Mouse (Mus musculus) megakaryocyte, embryonic 14.5 days (primary cell): ENCODE data around the gene Adat1. TPM values are rescaled to one million over a fixed set of nuclear protein-coding genes. Genes with fewer than 3 reads are reported as not detected.

ENCODE experiments used
- H3K27me3 ChIP-seq: replicated peaks from 2 replicates; pipeline ENCODE3; 2012; ENCODE audit warnings: inconsistent platforms
- H3K36me3 ChIP-seq: replicated peaks from 2 replicates; pipeline ENCODE3; 2012; ENCODE audit warnings: low read length, inconsistent platforms, mixed read lengths
- H3K4me1 ChIP-seq: 2 replicates; pipeline ENCODE4 v1.6.1; 2012; ENCODE audit warnings: inconsistent platforms
- H3K4me3 ChIP-seq: replicated peaks from 2 replicates; pipeline ENCODE3; 2012; ENCODE audit warnings: moderate library complexity, mild to moderate bottlenecking, inconsistent platforms
- H3K9me3 ChIP-seq: 2 replicates; pipeline ENCODE4 v1.6.1; 2012; ENCODE audit warnings: inconsistent platforms
- FLI1 ChIP-seq: IDR thresholded peaks from 2 replicates; pipeline ENCODE4 v1.6.1; 2012; ENCODE audit warnings: low read length, inconsistent platforms, mixed read lengths
- GATA1 ChIP-seq: IDR thresholded peaks from 3 replicates; pipeline ENCODE4 v1.6.1; 2012; ENCODE audit warnings: mixed read lengths, low read length, inconsistent platforms, borderline replicate concordance
- polyA plus RNA-seq: library from polyadenylated mRNA; stranded (reverse); fragments of >175 nt; gene quantifications from 2 replicates; pipeline ENCODE4 v1.2.3, GENCODE M21; 2012; ENCODE audit warnings: low replicate concordance; ENCODE audit not compliant: insufficient read depth

The Adat1 gene
- polyA plus RNA-seq: 0.40 and 1.5 TPM in 2 replicates

DNA sequence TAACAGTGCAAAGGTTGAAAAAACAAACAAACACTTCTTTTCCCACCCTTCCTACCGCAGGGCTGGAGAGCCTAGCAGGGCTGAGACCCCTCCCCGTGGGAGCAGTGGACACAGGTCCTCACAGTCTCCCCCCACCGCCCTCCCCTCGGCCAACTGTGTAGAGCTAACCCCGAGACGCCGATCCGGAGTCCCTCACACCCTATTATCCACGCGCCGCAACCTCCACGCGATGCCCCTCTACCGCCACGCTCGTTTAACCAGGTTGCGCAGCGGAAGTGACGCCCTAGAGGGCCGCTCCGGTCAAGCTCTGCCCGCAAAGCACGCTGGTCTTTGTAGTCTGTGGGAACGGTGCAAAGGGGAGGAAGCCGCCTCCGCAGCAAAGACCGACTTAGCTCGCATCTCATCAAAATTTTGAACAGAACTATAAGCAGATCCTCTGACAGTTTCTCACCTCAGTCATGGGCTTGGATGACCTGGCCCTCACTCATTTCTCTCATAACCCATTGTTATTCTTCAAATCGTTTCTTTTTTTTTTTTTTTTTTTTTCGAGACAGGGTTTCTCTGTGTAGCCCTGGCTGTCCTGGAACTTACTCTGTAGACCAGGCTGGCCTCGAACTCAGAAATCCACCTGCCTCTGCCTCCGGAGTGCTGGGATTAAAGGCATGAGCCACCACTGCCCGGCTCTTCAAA is at the start of gene Adat1:
Adat1 (minus strand) TSS at position 290 of the 690 bp plus-strand sequence.
- Histone ChIP-seq H3K9me3 (no peaks in the 10 kb centered on the region), H3K4me3 (peak within 1 kb of the TSS; percentile 96), H3K36me3 (peaks cover 70% of the 10 kb centered on the region), H3K27me3 (no peaks in the 10 kb centered on the region), H3K4me1 (peaks cover 24% of the 10 kb centered on the region)
- no peak for TF ChIP-seq FLI1
- TF ChIP-seq GATA1: no peak

- no peak for TF ChIP-seq GATA1
- no peak for TF ChIP-seq FLI1
Observed at GRCm38 (mm10) chr8:112037521-112037920, 45.4 kb upstream of the Adat1 start.

DNA sequence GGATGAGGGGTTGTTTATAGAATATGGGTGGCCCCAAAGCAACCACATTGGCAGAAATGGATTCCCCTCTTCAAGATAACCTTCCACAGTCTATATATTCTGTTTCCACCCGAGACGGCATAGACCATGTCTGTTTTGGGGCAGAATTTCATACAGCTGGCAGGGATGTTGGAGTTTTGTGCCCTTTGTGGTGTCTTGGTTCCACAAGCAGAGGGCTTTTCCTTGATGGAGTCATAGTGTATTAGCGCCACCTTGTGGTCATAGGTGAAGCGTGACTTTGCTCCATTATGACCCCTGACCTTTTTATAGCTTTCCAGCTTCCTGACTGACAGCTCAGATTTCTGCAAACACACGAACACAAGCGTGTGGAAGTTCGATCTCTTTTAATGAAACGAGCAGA is 42.5 kb upstream of the Adat1 start:
- Histone ChIP-seq H3K4me3 (no peak overlapping the region), H3K9me3 (no peaks in the 10 kb centered on the region), H3K36me3 (no peaks in the 10 kb centered on the region), H3K27me3 (peaks cover 2% of the 10 kb centered on the region), H3K4me1 (no peaks in the 10 kb centered on the region; the same call in 1 of the 2 replicates)
- TF ChIP-seq GATA1: no peak
- TF ChIP-seq FLI1: no peak

More at GRCm38 (mm10) chr8:112037521-112037920, 45.4 kb upstream of the Adat1 start:
- H3K27me3 ChIP-seq: peaks cover 2% of the 10 kb centered on the region
- no peaks in the 10 kb centered on the region for H3K36me3 ChIP-seq
- no peaks in the 10 kb centered on the region for H3K9me3 ChIP-seq
- no peak overlapping the region for H3K4me3 ChIP-seq
- no peaks in the 10 kb centered on the region for H3K4me1 ChIP-seq

DNA sequence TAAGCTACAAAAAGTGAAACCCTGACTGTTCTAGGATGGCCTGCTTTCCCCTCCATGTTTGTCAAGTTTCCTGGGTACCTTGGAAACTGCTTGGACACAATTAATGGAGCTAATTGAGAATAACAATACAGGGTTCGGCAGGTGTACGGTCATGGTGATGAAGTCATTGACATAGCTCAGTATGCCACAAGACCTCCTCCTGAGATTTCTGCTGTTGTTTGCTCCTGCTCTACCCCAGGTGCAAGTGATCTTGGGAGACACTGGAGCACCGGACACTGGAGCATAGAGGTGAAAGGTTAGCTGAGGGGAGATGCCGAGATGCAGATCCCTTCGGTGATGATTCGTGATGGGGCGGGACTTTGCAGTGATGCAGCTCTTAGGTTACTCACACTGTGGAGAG is 41.0 kb upstream of the Adat1 start:
- Histone ChIP-seq H3K4me3 (no peak overlapping the region), H3K27me3 (peaks cover 2% of the 10 kb centered on the region)
- TF ChIP-seq FLI1 (no peak), GATA1 (no peak)

DNA sequence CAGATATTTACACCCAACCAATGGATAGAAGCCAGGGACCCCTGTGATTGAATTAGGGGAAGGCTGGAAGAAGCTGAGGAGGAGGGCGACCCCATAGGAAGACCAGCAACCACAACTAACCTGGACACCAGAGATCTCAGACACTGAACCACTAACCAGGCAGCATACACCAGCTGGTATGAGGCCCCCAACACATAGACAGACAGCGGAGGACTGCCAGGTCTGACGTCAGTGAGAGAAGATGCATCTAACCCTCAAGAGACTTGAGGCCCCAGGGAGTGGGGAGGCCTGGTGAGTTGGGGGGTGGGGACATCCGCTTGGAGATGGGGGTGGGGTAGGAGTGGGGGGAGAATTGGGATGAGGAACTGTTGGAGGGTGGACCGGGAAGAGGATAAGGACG is 38.6 kb upstream of the Adat1 start:
- no peaks in the 10 kb centered on the region for H3K9me3 ChIP-seq
- H3K4me1 ChIP-seq: no peaks in the 10 kb centered on the region; the same call in 1 of the 2 replicates
- no peak overlapping the region for H3K4me3 ChIP-seq
- TF ChIP-seq FLI1 (no peak), GATA1 (no peak)
- H3K27me3 ChIP-seq: peaks cover 2% of the 10 kb centered on the region
- H3K36me3 ChIP-seq: no peaks in the 10 kb centered on the region

More for the DNA sequence above, 41.0 kb upstream of the Adat1 start:
- no peaks in the 10 kb centered on the region; the same call in 1 of the 2 replicates for H3K4me1 ChIP-seq
- H3K9me3 ChIP-seq: no peaks in the 10 kb centered on the region
- no peaks in the 10 kb centered on the region for H3K36me3 ChIP-seq

DNA sequence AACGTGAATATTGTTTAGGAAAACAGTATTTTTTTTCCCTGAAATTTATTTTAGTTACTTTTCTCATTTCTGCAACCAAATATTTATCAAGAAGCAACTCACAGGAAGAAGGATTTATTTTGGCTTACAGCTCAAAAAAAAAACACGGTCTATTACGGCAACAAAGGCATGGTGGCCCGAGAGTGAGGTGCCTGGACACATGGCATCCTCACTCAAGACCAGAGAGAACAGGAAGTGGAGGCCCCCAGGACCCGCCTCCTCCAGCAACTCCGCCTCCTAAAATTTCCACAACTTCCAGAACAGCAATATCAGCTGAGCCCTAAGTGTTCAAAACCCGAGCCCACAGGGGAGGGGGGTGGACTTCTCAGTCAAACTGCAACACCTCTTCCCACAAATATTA is 37.4 kb upstream of the Adat1 start:
- no peak for TF ChIP-seq GATA1
- no peak for TF ChIP-seq FLI1
- Histone ChIP-seq H3K27me3 (peaks cover 2% of the 10 kb centered on the region), H3K36me3 (no peaks in the 10 kb centered on the region), H3K9me3 (no peaks in the 10 kb centered on the region), H3K4me3 (no peak overlapping the region), H3K4me1 (no peaks in the 10 kb centered on the region; the same call in 1 of the 2 replicates)

GRCm38 (mm10) chr8:112014936-112015335 is 22.8 kb upstream of the Adat1 start, which contains the start of gene Gm6793:
Gene Gm6793, minus strand, starts transcription at chr8:112015036.
- H3K4me1 ChIP-seq: peaks cover 17% of the 10 kb centered on the region
- peaks cover 50% of the 10 kb centered on the region for H3K36me3 ChIP-seq
- no peak for TF ChIP-seq GATA1
- TF ChIP-seq FLI1: no peak
- H3K27me3 ChIP-seq: no peaks in the 10 kb centered on the region
- no peaks in the 10 kb centered on the region for H3K9me3 ChIP-seq
- H3K4me3 ChIP-seq: no peak within 1 kb of the TSS

DNA sequence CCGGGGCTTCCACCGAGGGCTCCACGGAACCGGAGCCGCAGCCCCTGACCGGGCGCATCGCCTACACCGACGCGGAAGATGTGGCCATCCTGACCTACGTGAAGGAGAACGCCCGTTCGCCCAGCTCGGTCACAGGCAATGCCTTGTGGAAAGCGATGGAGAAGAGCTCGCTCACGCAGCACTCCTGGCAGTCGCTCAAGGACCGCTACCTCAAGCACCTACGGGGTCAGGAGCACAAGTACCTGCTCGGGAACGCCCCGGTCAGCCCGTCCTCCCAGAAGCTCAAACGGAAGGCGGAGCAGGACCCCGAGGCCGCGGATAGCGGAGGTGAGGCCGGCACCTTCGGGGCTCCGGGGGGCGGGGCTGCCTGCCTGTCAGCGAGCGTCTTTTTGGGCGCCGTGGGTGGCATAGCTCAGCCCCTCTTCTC is 19.7 kb upstream of the Adat1 start:
- H3K36me3 ChIP-seq: peaks cover 35% of the 10 kb centered on the region
- H3K9me3 ChIP-seq: no peaks in the 10 kb centered on the region
- H3K27me3 ChIP-seq: no peaks in the 10 kb centered on the region
- peak overlapping the region; percentile 100 for H3K4me3 ChIP-seq
- TF ChIP-seq FLI1: no peak
- TF ChIP-seq GATA1: no peak
- H3K4me1 ChIP-seq: peaks cover 37% of the 10 kb centered on the region

GRCm38 (mm10) chr8:112010997-112011815 is 19.1 kb upstream of the Adat1 start, which contains the start of the genes Kars and Terf2ip:
Gene Kars, minus strand, starts transcription at chr8:112011323.
Gene Terf2ip, plus strand, starts transcription at chr8:112011398.
- no peak for TF ChIP-seq GATA1
- no peak for TF ChIP-seq FLI1
- H3K9me3 ChIP-seq: no peaks in the 10 kb centered on the region
- peaks cover 41% of the 10 kb centered on the region for H3K4me1 ChIP-seq
- H3K27me3 ChIP-seq: no peaks in the 10 kb centered on the region
- peaks cover 35% of the 10 kb centered on the region for H3K36me3 ChIP-seq
- peak within 1 kb of the TSS; percentile 100 for H3K4me3 ChIP-seq
